Mouse (Mus musculus) adrenal gland, adult (tissue): Measurements from ENCODE around the gene Rtkn.

Experiments used
- DNase-seq, 2 experiments: peaks; one replicate each; pipeline ENCODE4 v3.0.0; 2022 to 2023; ENCODE audit warnings: low spot score in 1 of 2; ENCODE audit not compliant: inconsistent age in 2 of 2

Gene Rtkn

DNA sequence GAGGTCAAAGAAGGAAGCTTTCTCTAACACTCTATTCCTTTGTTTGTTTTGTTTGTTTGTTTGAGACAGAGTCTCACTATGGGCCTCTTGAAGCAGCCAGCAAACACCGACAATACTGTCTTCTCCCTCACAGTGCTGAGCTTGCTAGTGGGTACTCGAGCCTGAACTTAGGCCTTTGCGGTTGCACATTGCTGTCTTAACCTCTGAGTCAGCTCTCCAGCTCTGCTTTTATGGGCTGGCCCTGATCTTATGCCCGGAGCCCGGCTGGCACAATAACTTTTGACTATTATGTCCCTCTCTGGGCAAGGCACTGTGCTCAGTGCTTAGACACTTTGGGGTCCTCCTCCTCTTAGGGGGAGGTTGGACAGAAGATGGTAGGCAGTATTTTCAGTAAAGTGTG lies 34.6 kb downstream of the Rtkn start:
- peak; percentile 74 to 79 for DNase-seq

DNA sequence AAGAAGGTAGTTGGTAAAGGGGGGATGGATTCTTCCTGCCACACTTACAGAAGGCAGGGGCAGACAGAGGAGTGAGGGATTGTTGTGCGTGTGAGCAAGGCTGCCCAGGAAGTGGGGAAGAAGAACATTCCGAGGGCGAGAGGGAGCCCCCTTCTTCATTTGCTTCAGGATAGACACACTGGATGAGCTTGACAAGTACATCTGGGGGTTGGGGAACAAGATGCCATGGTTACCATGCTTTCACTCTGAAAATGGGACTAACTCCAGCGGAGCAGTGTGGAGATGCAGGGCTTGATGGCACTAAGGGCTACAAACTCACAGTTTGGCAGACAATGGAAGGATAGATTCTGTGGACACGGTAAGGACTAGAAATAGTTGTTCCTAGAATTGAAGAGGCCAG lies 35.8 kb downstream of the Rtkn start:
- DNase-seq, result no peak

DNA sequence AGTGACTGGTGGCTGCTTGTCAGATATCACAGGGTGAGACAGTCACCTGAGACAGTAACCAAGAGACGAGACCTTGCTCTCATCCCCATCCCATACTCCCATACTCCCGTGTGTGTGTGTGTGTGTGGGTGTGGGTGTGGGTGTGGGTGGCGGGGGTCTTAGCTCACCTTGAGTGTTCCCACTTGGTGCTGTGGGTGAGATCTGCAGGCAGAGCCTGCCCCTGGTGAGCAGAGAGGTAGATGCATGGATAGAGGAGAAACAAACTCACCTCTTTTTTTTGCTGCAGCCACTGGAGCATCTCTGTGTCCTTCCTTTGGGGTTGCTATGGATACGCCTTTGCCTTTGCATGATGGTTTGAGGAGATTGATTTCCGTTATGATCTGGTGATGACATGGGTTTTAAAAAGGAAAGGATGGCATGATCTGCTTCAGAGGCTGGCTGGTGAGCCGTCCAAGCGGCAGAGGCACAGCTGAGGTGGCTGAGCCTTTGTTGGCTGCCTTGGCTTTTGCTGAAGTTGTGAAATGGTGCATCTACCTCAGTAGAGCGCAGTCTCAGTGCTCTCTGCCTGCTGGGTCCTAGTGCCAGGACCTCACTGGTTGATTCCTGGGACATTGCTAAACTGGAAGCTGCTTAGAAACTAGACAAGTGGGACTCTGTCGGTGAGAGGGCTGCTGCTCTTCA lies 37.1 kb downstream of the Rtkn start:
- DNase-seq, result no peak

DNA sequence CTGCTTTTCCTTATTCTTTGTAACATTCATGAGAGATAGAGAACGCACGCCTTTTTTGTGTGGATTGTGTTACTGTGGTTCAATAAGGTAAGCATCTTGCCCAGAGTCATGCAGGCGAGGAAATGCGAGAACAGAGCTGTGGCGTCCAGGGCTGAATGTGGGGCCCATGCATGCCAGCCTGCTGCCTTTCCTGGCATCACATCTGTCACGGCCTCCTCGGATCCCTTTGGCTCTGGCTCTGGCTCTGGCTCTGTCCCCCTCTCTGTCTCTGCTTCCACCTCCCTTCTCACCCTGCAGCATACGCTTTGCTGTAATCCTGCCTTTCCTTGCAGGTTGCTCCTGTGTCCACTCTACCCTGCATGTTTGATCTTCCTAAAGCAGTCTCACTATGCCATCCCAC lies 40.7 kb downstream of the Rtkn start:
- DNase-seq, result no peak

DNA sequence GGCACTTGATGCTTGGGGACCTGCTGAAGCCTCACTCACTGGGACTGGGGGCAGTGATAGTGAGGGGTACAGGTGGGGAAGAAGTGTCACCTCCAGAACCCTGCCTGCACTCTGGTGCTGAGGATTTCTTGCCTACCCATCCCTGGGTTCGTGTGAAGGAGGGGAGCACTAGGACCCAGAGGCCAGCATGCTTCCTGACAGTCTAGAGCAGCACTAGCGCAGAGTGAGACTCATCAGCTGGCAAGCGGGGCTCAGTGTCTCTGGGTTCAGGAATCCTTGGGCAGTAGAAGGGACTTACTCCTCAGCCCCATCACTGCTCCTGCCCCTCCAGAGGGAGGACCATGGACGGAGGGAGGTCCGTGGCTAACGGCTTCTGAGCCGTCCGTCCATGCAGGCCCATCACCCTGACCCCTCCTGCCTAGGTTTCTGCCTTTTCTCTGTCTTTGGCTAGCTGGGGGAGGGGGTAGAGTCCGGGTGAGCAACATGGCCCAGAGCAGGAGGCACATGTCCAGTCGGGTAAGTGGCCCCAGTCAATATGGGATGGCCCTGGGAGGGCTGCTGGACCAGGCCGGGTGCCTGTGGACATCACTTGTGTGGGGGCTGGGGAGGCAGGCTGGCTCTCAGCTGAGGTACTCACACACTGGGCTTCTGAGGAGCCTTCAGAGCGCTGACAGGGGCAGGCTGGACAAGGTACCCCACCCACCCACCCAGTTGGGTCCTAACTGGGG lies 44.3 kb downstream of the Rtkn start:
- DNase-seq, result peak; percentile 65 to 81

DNA sequence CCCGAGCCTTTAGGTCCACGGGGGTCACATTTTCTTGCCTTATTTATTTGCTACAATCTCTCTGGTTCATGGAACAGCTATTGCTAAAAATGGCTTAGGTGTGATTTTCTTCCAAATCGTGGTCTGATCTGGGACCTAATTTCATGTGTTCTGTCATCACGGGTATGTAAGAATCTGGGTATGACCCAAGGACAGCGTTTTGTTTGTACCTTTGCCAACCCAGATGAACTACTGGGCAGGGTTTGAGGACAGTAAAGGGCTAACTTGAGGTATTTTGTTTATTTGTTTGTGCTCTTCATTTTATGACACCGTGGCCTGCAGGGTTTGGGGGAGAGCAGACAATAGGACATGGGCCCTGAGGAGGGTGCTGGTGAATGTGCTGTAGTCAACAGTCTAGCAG lies 45.3 kb downstream of the Rtkn start:
- peak in 1 of 2 experiments; percentile 76 for DNase-seq

DNA sequence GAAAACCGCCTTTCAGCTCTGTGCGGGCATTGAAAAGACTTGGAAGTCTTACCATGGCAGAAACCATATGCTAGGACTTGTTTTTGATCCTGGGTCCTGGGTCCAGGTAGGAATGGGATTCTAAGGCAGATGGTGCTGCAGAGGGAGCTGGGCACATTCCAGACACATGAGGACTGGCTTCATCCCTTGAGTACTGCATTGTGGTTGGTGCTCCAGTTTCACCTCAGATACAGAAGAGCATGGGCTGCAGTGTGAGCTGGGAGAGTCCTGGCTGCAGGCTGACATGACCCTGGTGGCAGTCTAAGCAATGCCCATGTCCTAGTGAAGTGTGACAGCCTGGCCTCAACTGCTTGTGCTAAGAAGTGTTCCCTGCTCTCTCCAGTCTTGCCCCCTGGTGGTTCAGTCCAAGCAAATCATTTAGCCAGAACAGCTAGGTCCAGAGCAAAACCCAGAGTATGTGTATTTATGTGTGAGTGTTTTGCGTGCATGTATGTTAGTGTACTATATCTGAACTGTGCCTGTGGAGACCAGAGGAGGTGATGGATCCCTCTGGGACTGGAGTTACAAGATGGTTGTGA lies 49.7 kb downstream of the Rtkn start:
- DNase-seq, result no peak

DNA sequence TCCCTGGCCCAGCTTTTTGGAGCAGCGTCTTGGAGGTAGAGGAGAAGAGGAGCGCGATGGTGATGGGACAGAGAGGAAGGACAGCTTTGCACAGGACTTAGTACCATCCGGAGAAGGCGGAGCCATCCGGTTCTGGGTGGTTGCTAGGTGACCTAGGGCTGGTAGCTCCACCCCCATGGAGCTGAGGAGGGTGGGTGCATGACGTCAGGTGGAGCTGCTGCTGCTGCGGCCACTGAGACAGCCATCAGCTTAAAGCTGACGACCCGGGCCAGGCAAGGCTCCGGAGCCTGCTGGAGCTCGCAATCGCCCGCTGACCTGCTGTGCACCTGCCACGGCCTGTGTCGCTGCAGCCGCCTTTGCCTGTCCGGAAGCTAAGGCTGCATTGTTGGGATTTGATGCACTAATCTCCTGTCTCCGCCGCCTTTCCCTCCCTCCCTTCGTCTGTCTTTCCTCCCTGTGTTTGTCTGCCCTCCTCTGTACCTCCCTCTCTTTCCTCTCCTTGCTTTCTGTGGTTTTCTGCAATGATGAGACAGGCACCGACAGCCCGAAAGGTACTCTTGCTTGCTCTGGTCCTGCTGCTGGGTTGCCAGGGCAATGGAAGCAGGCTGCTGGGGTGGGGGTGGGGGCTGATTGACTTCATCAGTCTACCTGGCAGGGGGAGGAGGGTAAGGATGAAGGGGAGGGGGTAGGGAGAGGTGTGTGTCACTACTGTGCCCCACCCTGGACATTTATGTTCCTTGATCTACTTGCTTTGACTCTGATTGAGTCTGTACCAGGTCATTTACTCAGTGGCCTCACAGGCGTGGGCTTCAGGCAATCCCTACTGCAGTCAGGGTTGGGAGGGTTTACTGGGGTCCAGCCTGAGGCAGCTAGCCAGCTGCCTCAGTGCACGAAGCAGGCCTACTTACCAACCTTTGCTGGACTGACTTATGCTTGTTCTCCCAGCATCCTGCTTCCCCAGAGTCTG lies 50.9 kb downstream of the Rtkn start:
- peak; percentile 74 to 78 for DNase-seq

DNA sequence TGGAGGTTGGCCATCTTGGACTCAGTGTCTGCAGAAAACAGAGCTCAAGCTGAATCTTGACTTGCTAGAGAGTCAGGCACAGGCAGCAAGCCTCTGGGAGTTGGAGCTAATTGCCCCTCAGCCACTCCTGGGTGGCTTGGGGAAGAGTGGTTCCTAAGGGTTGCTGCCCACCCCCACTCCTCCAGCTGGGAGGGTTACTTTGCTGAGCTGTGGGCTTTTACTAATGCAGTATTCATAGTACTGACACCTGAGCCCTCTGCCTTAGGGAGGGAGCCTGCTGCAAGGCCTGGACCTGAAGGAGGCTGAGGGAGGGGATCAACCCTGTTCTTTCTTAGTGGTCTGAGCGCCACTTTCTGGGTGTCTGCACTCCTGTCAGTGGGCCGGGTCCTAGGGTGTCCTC lies 51.7 kb downstream of the Rtkn start:
- no peak for DNase-seq

DNA sequence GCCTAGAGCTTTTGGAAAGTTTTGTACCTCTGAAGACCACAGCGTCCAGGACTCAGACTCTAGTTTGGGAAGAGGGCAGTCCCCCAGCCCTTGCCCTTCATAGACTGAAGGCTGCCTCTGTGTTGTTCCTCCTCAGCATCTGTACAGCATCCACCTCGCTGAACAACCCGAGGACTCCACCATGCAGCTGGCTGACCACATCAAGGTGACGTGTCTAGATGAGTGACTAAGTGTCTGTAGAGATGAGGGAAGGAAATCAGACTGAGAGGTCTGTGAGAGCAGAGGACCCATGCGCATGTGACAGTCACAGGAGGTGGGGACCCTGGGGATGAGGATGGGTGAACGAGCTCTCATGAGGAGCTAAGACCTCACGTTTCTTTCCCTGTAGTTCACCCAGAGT lies 58.3 kb downstream of the Rtkn start:
- DNase-seq, result no peak

DNA sequence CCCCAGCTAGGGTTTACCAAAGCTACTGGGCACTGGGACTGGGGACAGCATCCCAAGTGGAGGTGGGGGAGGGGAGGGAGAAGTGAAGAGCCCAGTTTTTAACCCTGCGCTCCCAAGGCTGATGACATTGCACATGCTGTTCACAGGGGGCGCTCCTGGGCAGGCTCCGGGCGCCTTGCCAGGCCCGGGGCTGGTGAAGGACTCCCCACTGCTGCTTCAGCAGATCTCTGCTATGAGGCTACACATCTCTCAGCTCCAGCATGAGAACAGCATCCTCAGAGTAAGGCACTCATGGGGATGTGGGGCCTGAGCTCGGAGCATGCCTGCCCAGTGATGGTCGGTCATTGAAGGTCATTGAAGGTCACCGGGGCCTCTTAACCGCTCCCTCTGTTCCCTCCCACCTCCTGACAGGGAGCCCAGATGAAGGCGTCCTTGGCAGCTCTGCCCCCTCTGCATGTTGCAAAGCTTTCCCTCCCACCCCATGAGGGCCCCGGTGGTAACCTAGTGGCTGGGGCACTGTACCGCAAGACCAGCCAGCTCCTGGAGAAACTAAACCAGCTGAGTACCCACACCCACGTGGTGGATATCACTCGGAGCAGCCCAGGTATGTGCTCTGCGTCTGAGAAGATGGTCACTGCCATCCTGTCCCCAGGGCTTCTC lies 62.2 kb downstream of the Rtkn start:
- peak; percentile 71 to 91 for DNase-seq
